Mouse (Mus musculus) embryonic fibroblast, embryonic 13.5 days (primary cell): Measurements from ENCODE around the gene Gpatch1.

Source experiments
- CTCF ChIP-seq: IDR thresholded peaks from 2 replicates; pipeline ENCODE4 v1.5.1; 2011; ENCODE audit warnings: mild to moderate bottlenecking, control low read depth, low read length, moderate library complexity, borderline replicate concordance; ENCODE audit not compliant: insufficient read depth
- POLR2A ChIP-seq: IDR thresholded peaks from 2 replicates; pipeline ENCODE4 v1.6.1; 2011; ENCODE audit warnings: low read depth, mild to moderate bottlenecking, control low read depth, low read length, moderate library complexity

GRCm38 (mm10) chr7:35362868-35363267 is 44.6 kb upstream of the Gpatch1 start:
- TF ChIP-seq POLR2A (no peak), CTCF (no peak)
